In genomic region chr1:176880943-176881342, GRCm38 (mm10) we compare ENCODE assay signal across 19 mouse cellular contexts.
DNase-seq lines count a peak whose midpoint lies in the region; ATAC-seq and TF ChIP-seq lines count a peak whose summit lies in the region.
"Had no signal": no experiment of that assay in that cellular context is flagged by ENCODE, and none has a peak within 500 bp of the region (broad histone marks: within the 10 kb centered on the region; RNA-seq: fewer than 3 reads in every experiment).

No protein-coding gene starts in this region.

- TF ChIP-seq CTCF in midbrain, postnatal 0 days (IDR thresholded peaks at IDR 0.05) = no peak

- peak; percentile 91 for DNase-seq in midbrain, embryonic 11.5 days (ENCODE audit: low spot score, missing footprints)
- no peak for DNase-seq in midbrain, postnatal 0 days (ENCODE audit: low spot score)
- peak; percentile 36 for DNase-seq in embryo, embryonic 10.5 days (ENCODE audit: low spot score)
- no peak for DNase-seq in embryonic facial prominence, embryonic 10.5 days (ENCODE audit: low spot score)
- DNase-seq in adrenal gland, adult (ENCODE audit: inconsistent age in 2 of 2, low spot score in 1 of 2) = no peak
- DNase-seq in ovary, postnatal 10 days (ENCODE audit: low spot score) = no peak
- DNase-seq: adrenal gland, adult 8-10 months; cerebellum, adult 2 months; heart, postnatal 36 days; kidney, adult 11 months; kidney, postnatal 4 days; layer of hippocampus, adult 9-11 months; liver; lung, postnatal 4 days had no signal

- peaks cover 25% of the 10 kb centered on the region for H3K4me1 ChIP-seq in midbrain, embryonic 11.5 days (ENCODE audit: control insufficient read depth, insufficient read depth, low read length)
- no peaks in the 10 kb centered on the region for H3K4me1 ChIP-seq in midbrain, postnatal 0 days (ENCODE audit: insufficient read depth, low read length)
- peaks cover 17% of the 10 kb centered on the region for H3K4me1 ChIP-seq in embryonic facial prominence, embryonic 10.5 days
- peaks cover 30% of the 10 kb centered on the region for H3K4me1 ChIP-seq in forebrain, embryonic 15.5 days
- H3K4me1 ChIP-seq: kidney, embryonic 15.5 days; liver, embryonic 15.5 days had no signal

- WGBS in midbrain, embryonic 11.5 days = 14% methylated on average over 6 of the region's 6 CpGs
- WGBS in midbrain, postnatal 0 days = 43% methylated on average over 6 of the region's 6 CpGs
- 55% methylated on average over 6 of the region's 6 CpGs for WGBS in embryonic facial prominence, embryonic 10.5 days
- WGBS in forebrain, embryonic 15.5 days = 12% methylated on average over 6 of the region's 6 CpGs

- H3K27me3 ChIP-seq in midbrain, embryonic 11.5 days (ENCODE audit: control insufficient read depth, insufficient read depth, low read length) = no peaks in the 10 kb centered on the region
- H3K27me3 ChIP-seq in midbrain, postnatal 0 days (ENCODE audit: insufficient read depth, low read length) = no peaks in the 10 kb centered on the region
- no peaks in the 10 kb centered on the region for H3K27me3 ChIP-seq in embryonic facial prominence, embryonic 10.5 days (replicated peaks; ENCODE audit: low read depth, poor library complexity, severe bottlenecking)
- H3K27me3 ChIP-seq in forebrain, embryonic 15.5 days = no peaks in the 10 kb centered on the region
- H3K27me3 ChIP-seq: heart, embryonic 15.5 days; kidney, embryonic 15.5 days; liver, embryonic 15.5 days had no signal

- no peak overlapping the region for H3K4me2 ChIP-seq in midbrain, embryonic 11.5 days
- no peak overlapping the region for H3K4me2 ChIP-seq in midbrain, postnatal 0 days (ENCODE audit: low read depth, low read length, poor library complexity, severe bottlenecking)
- no peak overlapping the region for H3K4me2 ChIP-seq in forebrain, embryonic 15.5 days (replicated peaks)
- H3K4me2 ChIP-seq: heart, embryonic 15.5 days; kidney, embryonic 15.5 days; liver, embryonic 15.5 days had no signal

- H3K4me3 ChIP-seq in midbrain, embryonic 11.5 days (ENCODE audit: low read depth, low read length) = no peak overlapping the region
- H3K4me3 ChIP-seq in midbrain, postnatal 0 days (ENCODE audit: low read depth, low read length) = no peak overlapping the region
- H3K4me3 ChIP-seq in embryonic facial prominence, embryonic 10.5 days = no peak overlapping the region
- no peak overlapping the region for H3K4me3 ChIP-seq in forebrain, embryonic 15.5 days
- H3K4me3 ChIP-seq: heart, embryonic 15.5 days; kidney, embryonic 15.5 days; liver, embryonic 15.5 days had no signal

- ATAC-seq in midbrain, embryonic 11.5 days (ENCODE audit: low FRiP score) = peak; percentile 45; the same call in 1 of the 2 replicates
- ATAC-seq in midbrain, postnatal 0 days (ENCODE audit: low FRiP score) = no peak
- no peak; the same call in 1 of the 2 replicates for ATAC-seq in forebrain, embryonic 15.5 days (replicated peaks)
- ATAC-seq: hindbrain, postnatal 0 days had no signal

- H3K36me3 ChIP-seq in midbrain, embryonic 11.5 days (ENCODE audit: control insufficient read depth, insufficient read depth, low read length) = no peaks in the 10 kb centered on the region
- H3K36me3 ChIP-seq in midbrain, postnatal 0 days (ENCODE audit: insufficient read depth, low read length) = no peaks in the 10 kb centered on the region
- H3K36me3 ChIP-seq in embryonic facial prominence, embryonic 10.5 days (replicated peaks) = no peaks in the 10 kb centered on the region
- no peaks in the 10 kb centered on the region for H3K36me3 ChIP-seq in forebrain, embryonic 15.5 days
- H3K36me3 ChIP-seq: heart, embryonic 15.5 days; kidney, embryonic 15.5 days; liver, embryonic 15.5 days had no signal

- H3K9ac ChIP-seq in midbrain, embryonic 11.5 days (ENCODE audit: low read length) = no peak overlapping the region
- H3K9ac ChIP-seq in midbrain, postnatal 0 days (replicated peaks; ENCODE audit: low read length, poor library complexity, severe bottlenecking) = no peak overlapping the region
- no peak overlapping the region; the same call in 1 of the 2 replicates for H3K9ac ChIP-seq in forebrain, embryonic 15.5 days (replicated peaks)
- H3K9ac ChIP-seq: heart, embryonic 15.5 days; kidney, embryonic 15.5 days; liver, embryonic 15.5 days had no signal

- H3K27ac ChIP-seq in midbrain, embryonic 11.5 days (ENCODE audit: low read depth, low read length) = no peak overlapping the region
- no peak overlapping the region for H3K27ac ChIP-seq in midbrain, postnatal 0 days (ENCODE audit: low read depth, low read length)
- peak overlapping the region; percentile 48; the same call in 1 of the 2 replicates for H3K27ac ChIP-seq in embryonic facial prominence, embryonic 10.5 days (replicated peaks)
- H3K27ac ChIP-seq in forebrain, embryonic 15.5 days (replicated peaks) = peak overlapping the region; percentile 71
- H3K27ac ChIP-seq: heart, embryonic 15.5 days; kidney, embryonic 15.5 days; liver, embryonic 15.5 days had no signal

- H3K9me3 ChIP-seq in midbrain, embryonic 11.5 days (ENCODE audit: control insufficient read depth, low read length) = no peaks in the 10 kb centered on the region
- no peaks in the 10 kb centered on the region for H3K9me3 ChIP-seq in midbrain, postnatal 0 days (ENCODE audit: low read length)
- no peaks in the 10 kb centered on the region for H3K9me3 ChIP-seq in embryonic facial prominence, embryonic 10.5 days
- no peaks in the 10 kb centered on the region for H3K9me3 ChIP-seq in forebrain, embryonic 15.5 days
- H3K9me3 ChIP-seq: heart, embryonic 15.5 days; kidney, embryonic 15.5 days; liver, embryonic 15.5 days had no signal

Comparison
In these comparisons a context has a peak if more than half of its experiments do, and no peak if none do; other contexts are left out.
1. DNase-seq: peak in midbrain, embryonic 11.5 days (single experiment) and embryo, embryonic 10.5 days (single experiment); none in midbrain, postnatal 0 days (single experiment), embryonic facial prominence, embryonic 10.5 days (single experiment), adrenal gland, adult (0 of 2) and ovary, postnatal 10 days (single experiment).
2. H3K27ac ChIP-seq: peak in embryonic facial prominence, embryonic 10.5 days (single experiment) and forebrain, embryonic 15.5 days (single experiment); none in midbrain, embryonic 11.5 days (single experiment) and midbrain, postnatal 0 days (single experiment).